Mouse (Mus musculus) spleen, adult 18-20 months (tissue): ENCODE results near the gene Tubgcp3.
"Not testable (repeated sequence)": the region's sequence is repeated elsewhere in the genome, so short reads cannot be mapped to it uniquely, and the experiment has no call there.

Experiments used
- DNase-seq, 2 experiments: peaks; one replicate each; pipeline ENCODE4 v3.0.0; 2022; ENCODE audit warnings: mixed read lengths in 2 of 2

The Tubgcp3 gene

DNA sequence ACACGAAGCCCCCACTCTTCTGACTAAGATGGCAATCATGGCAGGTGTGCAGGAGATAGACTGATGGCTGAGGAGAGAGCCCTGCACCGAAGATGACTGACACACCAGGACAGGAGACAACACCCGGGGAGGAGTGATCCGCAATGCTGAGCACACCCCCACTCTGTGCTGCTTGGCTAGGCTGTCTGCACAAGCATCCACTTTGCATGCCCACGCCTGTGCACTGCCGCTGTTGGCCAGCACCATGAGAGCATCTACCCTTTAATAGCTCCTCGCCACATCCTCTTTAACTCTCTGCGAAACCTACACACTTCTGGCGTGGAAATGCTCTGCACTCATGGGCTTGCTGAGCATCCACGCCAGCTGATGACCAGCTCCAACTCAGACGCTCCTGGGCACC is 33.6 kb downstream of the Tubgcp3 start:
- no peak for DNase-seq

DNA sequence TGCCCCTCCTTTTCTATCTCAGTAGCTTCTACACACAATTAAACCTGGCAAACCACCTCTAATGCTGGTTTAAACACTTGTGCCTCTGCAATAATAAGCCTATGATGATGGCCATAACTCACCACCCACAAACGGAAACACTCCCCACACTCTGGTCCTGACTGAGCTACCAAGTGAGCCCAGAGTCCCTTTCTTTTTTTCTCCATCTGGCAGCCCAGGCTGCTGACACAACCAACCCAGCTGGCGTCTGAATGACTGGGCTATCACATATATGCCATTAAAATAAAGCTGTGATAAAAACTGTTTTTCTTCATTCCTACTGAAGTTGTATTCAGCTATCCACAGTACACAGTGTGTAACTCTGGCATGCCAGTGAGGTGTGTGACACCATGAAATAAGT is 36.7 kb downstream of the Tubgcp3 start:
- no peak for DNase-seq

DNA sequence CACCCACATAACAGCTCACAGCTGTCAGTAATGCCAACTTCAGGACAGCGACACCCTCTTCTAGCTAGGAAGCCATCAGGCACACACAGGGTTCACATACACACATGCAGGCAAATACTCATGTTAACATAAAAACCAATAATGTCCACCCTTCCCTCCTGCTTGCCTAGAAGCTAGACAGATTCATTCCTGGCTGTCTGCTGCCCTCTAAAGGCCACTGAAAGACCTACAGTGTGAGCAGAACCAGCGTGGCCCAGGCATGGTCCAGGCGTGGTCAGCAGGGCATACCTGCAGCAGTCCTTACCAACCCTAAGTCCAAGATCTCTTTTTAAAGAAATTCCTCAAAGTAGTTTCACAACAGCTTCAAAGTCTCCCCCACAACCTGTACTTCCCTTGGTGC is 43.0 kb downstream of the Tubgcp3 start:
- peak in 1 of 2 experiments; percentile 25 for DNase-seq

DNA sequence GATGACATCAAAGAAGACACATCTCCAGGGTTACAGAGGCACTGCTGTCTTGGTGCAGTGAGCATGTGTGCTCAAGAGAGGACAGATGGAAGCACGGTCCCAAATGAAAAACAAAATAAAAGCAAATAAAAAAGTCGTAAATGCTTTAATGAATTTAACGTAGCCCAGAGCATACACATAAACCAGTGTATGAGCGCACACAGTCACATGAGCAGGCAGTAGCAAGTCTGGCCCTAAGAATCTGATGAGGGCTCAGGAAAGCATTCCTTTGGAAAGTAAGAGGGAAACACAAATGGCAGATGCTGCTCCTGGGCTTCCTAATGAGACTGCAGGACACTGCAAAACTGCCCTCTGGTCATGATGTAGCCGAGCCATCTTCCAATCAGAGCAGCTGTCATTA is 46.2 kb downstream of the Tubgcp3 start:
- no peak for DNase-seq

DNA sequence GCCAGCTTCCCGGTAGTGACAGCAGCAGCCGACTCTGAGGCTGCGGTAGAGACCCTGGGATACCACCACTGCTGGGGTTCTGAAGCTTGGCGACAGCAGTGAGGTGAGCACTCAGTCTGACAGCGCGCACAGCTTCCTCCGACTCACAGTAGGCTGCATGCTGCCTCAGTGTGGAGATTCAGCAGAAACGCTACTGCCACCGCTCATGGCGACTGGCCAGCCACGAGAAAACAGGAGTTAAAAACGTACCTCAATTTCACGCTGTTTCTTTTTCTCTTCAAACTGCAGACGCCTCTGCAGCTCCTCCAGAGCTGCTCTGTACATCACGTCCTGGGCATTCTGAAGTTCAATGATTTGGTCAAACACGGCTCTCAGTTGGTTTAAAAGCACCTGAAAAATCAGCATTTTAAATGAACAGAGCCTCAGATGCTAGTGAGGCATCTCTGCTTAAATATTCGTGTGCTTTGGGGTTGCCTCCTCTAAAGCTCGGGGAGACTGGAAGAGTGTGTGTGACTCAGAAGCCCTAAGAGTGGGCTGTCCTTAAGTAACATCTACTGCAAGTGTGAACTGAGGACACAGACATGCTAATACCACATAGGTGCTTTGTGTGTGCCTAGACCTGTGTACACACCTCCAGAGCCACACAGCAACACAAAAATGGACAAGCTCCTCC is 50.4 kb downstream of the Tubgcp3 start:
- DNase-seq: no peak

DNA sequence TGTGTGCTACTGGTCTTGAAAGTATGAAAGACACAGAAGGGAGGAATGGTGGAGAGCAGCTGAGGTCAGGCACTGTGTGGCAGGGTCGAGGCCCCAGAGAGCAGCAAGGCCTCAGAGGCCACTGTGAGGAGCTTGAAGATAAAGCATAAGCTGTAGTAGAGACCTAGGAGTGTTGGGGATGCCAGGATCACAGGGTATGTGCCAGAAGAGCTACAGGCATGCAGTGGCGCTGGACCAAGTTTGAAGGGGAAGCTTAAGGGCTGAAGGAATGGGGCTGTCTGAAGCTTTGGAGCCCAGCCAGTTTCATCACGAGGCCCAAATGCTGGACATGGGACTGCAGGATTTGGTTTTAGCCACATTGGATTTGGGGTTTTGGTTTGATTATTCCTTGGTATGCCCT is 54.7 kb downstream of the Tubgcp3 start:
- not testable (repeated sequence) for DNase-seq

DNA sequence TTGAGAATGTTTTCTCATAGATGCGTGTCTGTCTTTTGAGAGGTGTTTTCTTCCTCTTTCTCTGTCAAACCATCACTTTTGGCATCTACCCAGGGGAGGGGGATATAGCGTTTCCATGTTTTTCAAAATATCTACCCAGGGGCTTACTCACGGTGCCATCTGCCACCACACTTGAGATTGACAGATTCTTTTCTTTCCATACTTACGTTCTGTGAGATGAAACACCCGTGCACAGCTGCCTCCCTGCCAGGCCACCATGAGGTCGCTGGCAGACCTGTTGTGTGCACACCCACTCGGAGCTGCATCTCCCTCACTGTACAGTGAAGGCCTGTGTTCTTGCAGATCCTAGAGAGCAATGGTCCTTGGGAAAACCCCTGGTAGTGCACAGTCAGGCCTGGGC is 58.8 kb downstream of the Tubgcp3 start:
- no peak for DNase-seq

DNA sequence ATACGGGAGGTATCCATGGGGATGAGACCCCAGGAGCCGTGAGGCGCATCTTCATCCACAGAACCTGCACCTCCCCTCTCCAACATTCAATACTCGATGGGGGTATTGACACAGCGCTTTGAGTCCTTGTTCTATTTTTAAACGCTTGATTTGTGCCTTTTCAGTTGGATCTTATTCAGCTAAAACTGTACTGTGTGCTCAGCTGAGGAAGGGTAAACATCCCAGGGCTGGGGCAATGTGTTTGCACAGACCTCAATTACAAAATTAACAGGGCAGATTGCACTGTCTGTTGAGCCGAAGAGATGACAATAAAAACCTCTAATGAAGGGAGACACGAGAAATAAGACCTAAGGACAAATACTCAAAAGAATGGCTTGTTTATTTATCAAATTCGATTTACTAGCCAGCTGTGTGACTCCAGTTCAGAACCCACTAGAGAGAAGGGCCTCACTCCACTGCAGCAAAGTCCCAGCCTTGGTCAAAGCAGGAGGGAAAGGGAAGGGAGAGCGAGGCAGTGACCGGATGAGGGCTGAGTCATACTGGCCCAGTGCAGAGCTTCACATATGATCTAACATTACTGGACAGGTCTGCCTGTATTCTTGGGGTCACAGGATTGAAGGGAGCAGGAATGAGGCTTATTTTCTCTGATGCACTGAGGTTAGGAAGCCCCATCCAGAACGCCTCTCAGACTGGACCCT is 62.1 kb downstream of the Tubgcp3 start:
- DNase-seq: no peak

DNA sequence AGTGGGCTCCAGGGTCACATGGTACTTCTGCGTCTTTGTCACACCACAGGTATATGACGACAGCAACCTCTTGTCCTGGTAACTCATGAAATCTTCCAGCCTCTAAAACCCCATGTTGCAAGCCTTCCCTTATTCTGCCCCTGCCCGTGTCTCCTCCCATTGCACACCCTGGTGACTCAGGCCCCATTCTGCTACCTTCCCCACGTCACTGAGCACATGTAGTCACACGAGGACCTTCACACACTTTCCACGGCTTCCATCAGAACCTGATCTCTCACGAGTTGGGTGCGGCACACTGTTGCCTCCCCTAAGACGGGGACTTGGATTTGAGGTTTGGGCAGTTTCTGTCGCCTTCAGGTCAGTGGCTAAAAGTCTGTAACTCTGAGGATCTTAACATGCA is 63.2 kb downstream of the Tubgcp3 start:
- no peak for DNase-seq

DNA sequence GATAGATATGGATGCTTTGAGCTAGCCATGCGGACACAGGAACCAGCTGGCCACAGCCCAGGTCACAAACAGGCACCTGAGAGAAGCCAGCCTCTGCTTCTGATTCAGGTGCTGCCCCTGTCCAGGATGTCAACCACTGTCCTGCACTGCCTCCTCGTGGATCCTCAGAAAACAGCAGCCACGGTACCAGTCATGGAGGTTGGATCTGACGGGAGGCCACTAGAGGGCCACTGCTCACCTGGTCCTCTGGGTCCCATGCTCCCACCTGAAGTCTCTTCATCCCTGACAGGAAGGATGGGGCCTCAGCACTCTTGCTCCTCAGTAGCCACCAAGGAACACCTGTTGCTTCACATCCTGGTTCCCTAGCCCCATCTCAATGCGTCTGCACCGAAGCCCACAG is 64.8 kb downstream of the Tubgcp3 start:
- DNase-seq: peak; percentile 22 to 70

DNA sequence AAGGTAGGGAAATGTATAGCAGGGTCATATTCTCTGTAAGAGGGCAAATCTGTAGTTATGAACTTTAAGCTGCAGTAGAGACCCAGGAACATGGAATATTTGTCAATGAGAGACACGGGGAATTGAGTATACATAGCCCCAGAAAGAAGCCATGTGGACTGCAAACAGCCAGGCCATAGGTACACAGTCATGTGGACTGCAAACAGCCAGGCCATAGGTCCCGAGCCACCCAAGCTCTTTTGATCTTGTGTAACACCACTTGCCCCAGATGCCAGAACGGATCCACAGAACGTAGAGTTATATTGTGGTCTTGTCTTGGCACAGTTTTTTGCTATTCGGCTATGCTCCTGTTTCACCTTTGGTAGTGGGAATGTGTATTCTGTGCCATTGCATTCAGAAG is 88.3 kb downstream of the Tubgcp3 start:
- no peak for DNase-seq

DNA sequence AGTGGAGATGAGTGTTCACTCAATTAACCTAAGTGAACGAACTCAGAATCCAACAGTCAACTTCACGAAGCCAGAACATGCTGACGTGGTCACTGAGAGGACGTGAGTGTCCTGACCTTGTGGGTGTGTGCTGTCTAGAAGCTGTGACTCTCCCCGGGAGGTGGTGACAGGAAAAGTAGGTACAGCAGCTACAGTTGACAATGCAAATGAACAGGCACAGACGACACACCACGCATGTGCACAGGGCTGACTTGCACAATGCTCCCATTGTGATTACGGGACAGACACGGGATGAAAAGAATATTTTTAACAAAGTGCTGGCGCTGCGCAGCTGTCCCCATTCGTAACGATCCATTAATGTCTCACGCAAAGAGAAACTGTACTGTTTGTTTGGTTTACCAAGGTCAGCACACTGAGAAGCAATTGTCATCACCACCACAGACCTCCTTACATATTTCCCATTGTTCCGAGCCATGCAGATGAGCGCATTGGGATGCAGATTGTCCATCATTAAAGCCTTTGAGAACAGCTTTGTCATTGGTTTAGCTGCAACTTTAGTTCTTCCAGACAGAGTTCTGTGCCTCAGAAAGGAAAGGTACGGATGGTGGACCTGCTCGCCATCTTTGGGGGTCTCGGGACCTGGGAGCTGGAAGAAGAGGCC is 92.6 kb downstream of the Tubgcp3 start:
- DNase-seq: not testable (repeated sequence)

DNA sequence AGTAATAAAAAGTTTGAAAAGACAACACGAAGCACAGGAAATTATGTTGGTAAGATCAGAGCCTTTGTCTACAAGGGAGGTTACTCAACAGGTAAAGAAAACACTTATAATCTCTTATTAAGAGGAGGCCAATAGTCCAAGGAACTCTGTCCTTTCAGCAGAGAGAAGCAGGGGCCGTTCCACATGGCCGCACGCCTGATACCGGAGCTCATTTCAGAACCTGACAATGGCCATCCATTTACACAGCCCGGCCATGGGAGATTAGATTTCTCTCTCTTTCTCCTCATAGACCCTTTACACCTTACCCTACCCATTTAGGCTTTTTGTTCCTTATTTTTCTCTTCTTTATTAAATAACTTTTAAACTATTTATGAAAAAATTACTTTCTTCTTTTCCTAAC is 95.3 kb downstream of the Tubgcp3 start:
- no peak for DNase-seq

DNA sequence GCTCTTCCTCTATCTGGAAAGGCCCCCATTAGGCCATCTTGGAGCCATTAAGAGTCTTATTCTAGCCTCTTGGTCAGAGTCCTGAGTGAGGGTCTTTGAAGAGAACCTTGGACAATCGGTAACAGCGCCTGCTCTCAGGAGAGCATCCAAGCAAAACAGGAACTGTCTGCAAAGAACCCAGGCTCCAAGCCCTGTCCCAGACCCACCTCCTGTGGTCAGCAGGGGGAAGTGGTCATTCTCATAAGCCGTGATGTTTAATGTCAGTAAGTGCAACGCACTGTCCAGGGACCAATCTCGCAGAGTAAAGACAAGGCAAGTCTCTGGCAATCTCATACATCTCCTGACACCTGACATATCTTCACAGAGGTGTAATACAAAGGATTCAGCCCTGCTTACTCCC is 96.0 kb downstream of the Tubgcp3 start:
- no peak for DNase-seq

DNA sequence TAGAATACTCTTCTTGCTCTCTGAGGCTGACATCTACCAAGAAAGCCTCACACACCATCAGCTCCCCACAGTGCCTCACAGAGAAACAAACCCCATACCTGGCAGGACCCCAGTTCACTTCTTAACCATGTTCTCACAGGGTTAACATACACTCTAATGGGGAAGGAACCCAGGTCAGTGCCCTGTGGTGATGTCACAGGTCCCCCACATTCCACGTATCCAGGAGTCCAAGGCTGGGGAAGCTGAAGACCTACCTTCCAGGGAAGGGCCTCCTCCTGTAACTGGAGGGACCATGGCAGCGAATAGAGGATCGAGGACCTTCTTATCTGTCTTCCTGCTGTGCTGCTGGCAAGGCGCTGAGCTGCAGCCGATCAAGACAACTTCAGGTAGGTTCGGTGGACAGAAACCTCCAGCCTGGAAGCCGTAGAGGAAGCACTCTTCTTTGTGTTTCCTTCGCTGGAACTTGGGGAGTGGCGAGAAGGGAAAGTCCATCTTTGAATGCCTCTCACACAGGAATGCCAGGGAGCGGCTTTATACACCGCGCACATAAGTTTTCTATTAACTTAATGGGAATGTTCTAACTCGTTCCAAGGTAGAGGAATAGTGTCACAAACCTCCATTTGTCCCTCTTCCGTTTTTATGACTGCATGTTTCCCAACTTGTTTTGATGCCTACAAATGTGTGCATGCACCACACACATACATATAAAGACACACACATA is 99.1 kb downstream of the Tubgcp3 start, which contains the start of gene Spaca7:
Spaca7 (plus strand) TSS at position 216 of the 721 bp plus-strand sequence.
- DNase-seq: no peak

DNA sequence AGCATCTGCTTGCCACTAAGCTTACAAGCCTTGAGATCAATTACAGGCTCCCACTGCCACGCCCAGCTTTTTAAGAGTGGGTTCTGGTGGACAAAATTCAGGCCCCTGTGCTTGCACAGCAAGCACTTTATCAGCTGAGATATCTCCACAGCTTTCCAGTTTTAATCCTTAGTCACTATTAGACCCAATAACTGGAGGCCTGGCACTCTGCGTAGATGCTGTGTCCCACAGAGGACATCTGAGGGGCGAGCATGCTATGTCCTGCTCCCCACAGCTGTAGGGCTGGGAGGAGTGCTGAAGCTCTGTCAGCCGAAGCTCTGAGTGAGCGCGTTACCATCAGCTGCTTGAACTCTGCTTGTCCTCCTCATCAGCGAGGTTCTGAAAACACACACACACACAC is 105.5 kb downstream of the Tubgcp3 start:
- DNase-seq: no peak

DNA sequence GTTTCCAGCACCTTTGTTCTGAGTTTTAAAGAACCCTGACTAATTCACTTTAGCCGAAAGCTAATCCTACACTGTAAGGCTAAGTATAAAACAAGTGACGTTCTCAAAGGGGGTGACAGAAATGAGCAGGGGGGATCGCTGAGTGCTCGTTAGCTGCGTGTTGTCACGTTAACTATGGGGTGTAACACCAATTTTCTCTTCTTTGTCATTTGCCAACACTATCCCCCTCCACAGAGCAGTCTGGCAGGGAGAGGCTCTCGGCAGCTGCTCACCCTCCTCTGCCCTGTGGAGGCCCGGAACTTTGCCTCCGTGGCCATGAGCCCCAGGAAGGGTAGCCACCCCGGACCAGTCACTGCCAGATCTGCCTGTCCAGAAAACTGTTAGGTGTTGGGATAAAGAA is 106.6 kb downstream of the Tubgcp3 start:
- no peak for DNase-seq

DNA sequence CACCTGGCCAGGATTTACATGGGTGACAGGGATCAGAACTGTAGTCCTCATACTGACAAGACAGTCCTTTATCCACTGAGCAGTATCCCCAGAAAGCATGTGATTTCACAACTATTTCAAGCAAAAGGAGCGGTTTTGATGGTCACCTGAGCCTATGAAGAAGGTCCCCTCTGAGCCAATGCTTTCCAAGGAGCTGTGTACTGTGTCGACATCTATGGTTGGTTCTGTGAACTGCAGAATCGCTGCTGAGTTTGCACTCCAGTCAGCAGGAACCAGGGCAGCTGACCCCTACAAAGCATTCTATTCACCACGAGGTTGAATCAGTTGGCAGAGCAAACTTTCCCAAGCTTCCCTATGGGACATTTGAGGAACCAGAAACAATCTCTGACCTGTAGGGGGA is 107.7 kb downstream of the Tubgcp3 start:
- DNase-seq: no peak
